8 mouse cellular contexts compared by ENCODE assay signal in the genomic region with DNA sequence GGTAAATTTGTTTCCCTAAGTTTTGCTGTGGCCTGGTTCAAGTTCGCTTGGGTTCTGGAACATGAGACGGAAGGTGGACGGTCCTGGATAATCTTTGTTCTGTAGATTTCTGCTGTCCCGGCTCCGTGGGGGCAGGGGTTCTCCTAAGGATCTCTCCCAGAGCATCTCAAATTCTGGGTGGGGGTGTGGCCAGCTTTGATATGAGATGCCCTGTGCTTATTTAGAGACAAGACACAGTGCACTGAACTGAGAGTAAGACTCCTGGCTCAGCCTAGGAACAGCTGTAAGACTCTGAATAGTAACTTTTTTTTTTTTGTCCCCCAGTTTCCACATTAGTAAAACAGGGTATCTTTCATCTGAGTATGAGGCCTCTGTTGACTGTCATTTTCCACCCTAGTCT. TPM values are rescaled to one million over a fixed set of nuclear protein-coding genes. Genes with fewer than 3 reads are reported as not detected.
DNase-seq lines count a peak whose midpoint lies in the region; ATAC-seq lines count a peak whose summit lies in the region.

No protein-coding gene starts in this region.

- H3K27ac ChIP-seq in embryonic facial prominence, embryonic 12.5 days: peak overlapping the region; percentile 67; the same call in 1 of the 2 replicates
- H3K27ac ChIP-seq in limb, embryonic 12.5 days: no peak overlapping the region
- peak overlapping the region; percentile 68; the same call in 1 of the 2 replicates for H3K27ac ChIP-seq in stomach, embryonic 14.5 days (ENCODE audit: low read length)

- peak overlapping the region; percentile 68 for H3K9ac ChIP-seq in embryonic facial prominence, embryonic 12.5 days
- peak overlapping the region; percentile 78 for H3K9ac ChIP-seq in limb, embryonic 12.5 days (replicated peaks)
- H3K9ac ChIP-seq in stomach, embryonic 14.5 days (replicated peaks; ENCODE audit: low read depth, low read length): peak overlapping the region; percentile 69

- 1% methylated on average over 5 of the region's 5 CpGs for WGBS in embryonic facial prominence, embryonic 12.5 days
- 0% methylated on average over 5 of the region's 5 CpGs for WGBS in limb, embryonic 12.5 days
- 1% methylated on average over 5 of the region's 5 CpGs for WGBS in stomach, embryonic 14.5 days

- no peaks in the 10 kb centered on the region for H3K9me3 ChIP-seq in embryonic facial prominence, embryonic 12.5 days
- H3K9me3 ChIP-seq in limb, embryonic 12.5 days: no peaks in the 10 kb centered on the region
- no peaks in the 10 kb centered on the region for H3K9me3 ChIP-seq in stomach, embryonic 14.5 days (ENCODE audit: control insufficient read depth, low read depth, low read length)

- H3K27me3 ChIP-seq in embryonic facial prominence, embryonic 12.5 days: no peaks in the 10 kb centered on the region
- H3K27me3 ChIP-seq in limb, embryonic 12.5 days: no peaks in the 10 kb centered on the region
- H3K27me3 ChIP-seq in stomach, embryonic 14.5 days (ENCODE audit: control insufficient read depth, insufficient read depth, low read length): no peaks in the 10 kb centered on the region

- intact Hi-C loops in gastrocnemius, postnatal 14 days (cut with DNase I; ENCODE audit: low total_unique reads): no loop called here

- ATAC-seq in embryonic facial prominence, embryonic 12.5 days (ENCODE audit: insufficient number of reproducible peaks, insufficient read depth, low FRiP score, low TSS enrichment): no peak
- ATAC-seq in limb, embryonic 12.5 days (ENCODE audit: insufficient number of reproducible peaks, insufficient read depth, low FRiP score, low TSS enrichment, low read depth): no peak
- no peak for ATAC-seq in stomach, embryonic 14.5 days (ENCODE audit: insufficient number of reproducible peaks, insufficient read depth, low FRiP score, low read depth)

- peaks cover 15% of the 10 kb centered on the region; the same call in 1 of the 2 replicates for H3K4me1 ChIP-seq in embryonic facial prominence, embryonic 12.5 days
- peaks cover 16% of the 10 kb centered on the region for H3K4me1 ChIP-seq in limb, embryonic 12.5 days (replicated peaks)
- peaks cover 10% of the 10 kb centered on the region for H3K4me1 ChIP-seq in stomach, embryonic 14.5 days (ENCODE audit: control insufficient read depth, insufficient read depth, low read length)

- peak overlapping the region; percentile 80 for H3K4me3 ChIP-seq in embryonic facial prominence, embryonic 12.5 days
- peak overlapping the region; percentile 78 for H3K4me3 ChIP-seq in limb, embryonic 12.5 days (replicated peaks)
- H3K4me3 ChIP-seq in stomach, embryonic 14.5 days (ENCODE audit: low read depth, low read length): peak overlapping the region; percentile 68

- peak overlapping the region; percentile 87 for H3K4me2 ChIP-seq in embryonic facial prominence, embryonic 12.5 days (replicated peaks)
- peak overlapping the region; percentile 79 for H3K4me2 ChIP-seq in limb, embryonic 12.5 days
- H3K4me2 ChIP-seq in stomach, embryonic 14.5 days (replicated peaks; ENCODE audit: low read depth, low read length): peak overlapping the region; percentile 76

- peaks cover 5% of the 10 kb centered on the region; the same call in 1 of the 2 replicates for H3K36me3 ChIP-seq in embryonic facial prominence, embryonic 12.5 days
- H3K36me3 ChIP-seq in limb, embryonic 12.5 days: peaks cover 23% of the 10 kb centered on the region
- H3K36me3 ChIP-seq in stomach, embryonic 14.5 days (ENCODE audit: control insufficient read depth, insufficient read depth, low read length): no peaks in the 10 kb centered on the region; the same call in 1 of the 2 replicates

- peak; percentile 47 for DNase-seq in gastrocnemius, postnatal 14 days
- no peak for DNase-seq in gastrocnemius, postnatal 4 days (ENCODE audit: low spot score in 2 of 2)
- DNase-seq in 3T3-L1 (ENCODE audit: low read depth, low spot score): peak; percentile 24
- DNase-seq in urinary bladder, postnatal 36 days (ENCODE audit: low spot score in 2 of 2): no peak
- DNase-seq in cerebellum, adult 9-10 months: no peak

RNA-seq across cellular contexts. Expression of a gene that starts 0.7 kb away (rescaled TPM):
- total RNA-seq in gastrocnemius, postnatal 14 days (2021): 10 to 100 TPM; 18.5 to 18.7 TPM
- 10 to 100 TPM; 45.5 to 49.4 TPM for total RNA-seq in gastrocnemius, postnatal 4 days (2021)
- polyA plus RNA-seq in embryonic facial prominence, embryonic 12.5 days (2016; fragmentation: Nextera tagmentation; extraction: Ambion mirVana): 26.2 and 27.0 TPM in 2 replicates
- polyA plus RNA-seq in limb, embryonic 12.5 days (2016; fragmentation: Nextera tagmentation; extraction: Ambion mirVana): 23.4 and 26.6 TPM in 2 replicates
- polyA plus RNA-seq in stomach, embryonic 14.5 days (2014; fragmentation: Nextera tagmentation; extraction: Ambion mirVana): 17.7 and 18.4 TPM in 2 replicates

RNA-seq across cellular contexts. Expression of a gene that starts 18.6 kb away (rescaled TPM):
- total RNA-seq in gastrocnemius, postnatal 14 days (2021): 10 to 100 TPM; 13.7 to 22.9 TPM
- 10 to 100 TPM; 77.9 to 96.4 TPM for total RNA-seq in gastrocnemius, postnatal 4 days (2021)
- 200 and 202 TPM in 2 replicates for polyA plus RNA-seq in embryonic facial prominence, embryonic 12.5 days (2016; fragmentation: Nextera tagmentation; extraction: Ambion mirVana)
- 186 and 188 TPM in 2 replicates for polyA plus RNA-seq in limb, embryonic 12.5 days (2016; fragmentation: Nextera tagmentation; extraction: Ambion mirVana)
- 128 and 133 TPM in 2 replicates for polyA plus RNA-seq in stomach, embryonic 14.5 days (2014; fragmentation: Nextera tagmentation; extraction: Ambion mirVana)

RNA-seq across cellular contexts. Expression of a gene that starts 58.6 kb away (rescaled TPM):
- total RNA-seq in gastrocnemius, postnatal 14 days (2021): under 1 TPM; 0.13 to 0.33 TPM
- total RNA-seq in gastrocnemius, postnatal 4 days (2021): under 1 TPM in 1 of 2 experiments, not detected in 1; 0.16 TPM
- polyA plus RNA-seq in embryonic facial prominence, embryonic 12.5 days (2016; fragmentation: Nextera tagmentation; extraction: Ambion mirVana): 0.09 and 0.10 TPM in 2 replicates
- 0.10 TPM in 1 of 2 replicates, not detected in the other for polyA plus RNA-seq in limb, embryonic 12.5 days (2016; fragmentation: Nextera tagmentation; extraction: Ambion mirVana)
- polyA plus RNA-seq in stomach, embryonic 14.5 days (2014; fragmentation: Nextera tagmentation; extraction: Ambion mirVana): 0.09 TPM in 1 of 2 replicates, not detected in the other

Comparison
In these comparisons a context has a peak if more than half of its experiments do, and no peak if none do; other contexts are left out.
1. DNase-seq: peak in gastrocnemius, postnatal 14 days (single experiment) and 3T3-L1 (single experiment); none in gastrocnemius, postnatal 4 days (0 of 2), urinary bladder, postnatal 36 days (0 of 2) and cerebellum, adult 9-10 months (single experiment).
2. Peak in every context shown above with its lines, with median percentiles within 50 percentile points of each other: H3K4me2 ChIP-seq, H3K4me3 ChIP-seq and H3K9ac ChIP-seq.